Mouse (Mus musculus) limb, embryonic 13.5 days (tissue): ENCODE measurements around the gene Adam15. TPM values are rescaled to one million over a fixed set of nuclear protein-coding genes. Genes with fewer than 3 reads are reported as not detected.

Source experiments
- ATAC-seq: fragments of 200-750 bp; cut with Nextera tagmentation; 2 replicates; pipeline ENCODE4 v1.8.0; 2017; ENCODE audit warnings: low read depth, moderate number of reproducible peaks, moderate TSS enrichment; ENCODE audit not compliant: low FRiP score
- H3K27ac ChIP-seq: fragments of 300-500 bp; sonication (generic); 2 replicates; pipeline ENCODE4 v1.5.1; 2015; ENCODE audit warnings: inconsistent platforms, mild to moderate bottlenecking, moderate library complexity
- H3K27me3 ChIP-seq: fragments of 300-500 bp; sonication (generic); 2 replicates; pipeline ENCODE4 v1.6.1; 2015; ENCODE audit warnings: mild to moderate bottlenecking, inconsistent platforms
- H3K36me3 ChIP-seq: fragments of 300-500 bp; sonication (generic); 2 replicates; pipeline ENCODE4 v1.6.1; 2015; ENCODE audit warnings: inconsistent platforms, mild to moderate bottlenecking, moderate library complexity
- H3K4me1 ChIP-seq: fragments of 300-500 bp; sonication (generic); 2 replicates; pipeline ENCODE4 v1.6.1; 2015; ENCODE audit warnings: inconsistent platforms
- H3K4me2 ChIP-seq: fragments of 300-500 bp; sonication (generic); replicated peaks from 2 replicates; pipeline ENCODE4 v1.6.1; 2015; ENCODE audit warnings: inconsistent platforms, mild to moderate bottlenecking, moderate library complexity
- H3K4me3 ChIP-seq: fragments of 300-500 bp; sonication (generic); 2 replicates; pipeline ENCODE4 v1.5.1; 2015; ENCODE audit warnings: moderate library complexity, mild to moderate bottlenecking, inconsistent platforms
- H3K9ac ChIP-seq: fragments of 300-500 bp; sonication (generic); 2 replicates; pipeline ENCODE4 v1.6.1; 2015; ENCODE audit warnings: mild to moderate bottlenecking, inconsistent platforms
- H3K9me3 ChIP-seq: fragments of 300-500 bp; sonication (generic); 2 replicates; pipeline ENCODE4 v1.6.1; 2016; ENCODE audit warnings: inconsistent platforms
- WGBS: fragments of 180-500 bp; shearing (Covaris S2); methylation state at CpG from one replicate; pipeline ENCODE4 v1.1.7; 2015; 5-methylcytosine and 5-hydroxymethylcytosine counted together
- polyA plus RNA-seq: library from polyadenylated mRNA; unstranded; fragments of >200 nt; fragmentation: Nextera tagmentation; extraction: Ambion mirVana; gene quantifications from 2 replicates; pipeline ENCODE4 v1.2.1, GENCODE M21; 2015

Adam15 gene
- polyA plus RNA-seq, 1 experiment from 2014 or later: 52.2 TPM

GRCm38 (mm10) chr3:89381233-89381632, 31.4 kb upstream of the Adam15 start:
- 79% methylated on average over 11 of the region's 11 CpGs for WGBS
- H3K4me3 ChIP-seq: no peak overlapping the region
- H3K4me1 ChIP-seq: peaks cover 29% of the 10 kb centered on the region
- no peaks in the 10 kb centered on the region for H3K36me3 ChIP-seq
- H3K27me3 ChIP-seq: no peaks in the 10 kb centered on the region
- no peak overlapping the region for H3K9ac ChIP-seq
- no peak for ATAC-seq
- no peak overlapping the region for H3K27ac ChIP-seq
- no peak overlapping the region for H3K4me2 ChIP-seq
- no peaks in the 10 kb centered on the region for H3K9me3 ChIP-seq

- 90% methylated on average over 18 of the region's 18 CpGs for WGBS
Measured at GRCm38 (mm10) chr3:89380711-89381110, 30.9 kb upstream of the Adam15 start.

DNA sequence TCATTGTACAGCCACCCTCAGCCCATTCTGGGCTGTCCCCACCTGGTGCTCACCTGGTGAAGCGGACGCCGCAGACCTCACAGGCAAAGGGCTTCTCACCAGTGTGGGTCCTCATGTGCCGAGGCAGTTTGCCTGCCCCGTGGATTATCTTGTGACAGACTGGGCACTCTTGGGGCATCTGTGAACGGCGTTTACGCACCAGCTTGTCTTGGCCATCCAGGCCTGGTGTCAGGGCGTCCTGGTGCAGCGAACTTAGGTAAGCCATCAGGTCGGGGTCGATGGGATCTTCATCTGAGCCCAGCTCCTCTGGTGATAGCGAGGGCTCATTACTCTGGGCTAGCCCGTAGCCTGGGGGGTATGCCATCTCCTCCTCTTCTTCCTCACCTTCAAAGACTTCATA, 30.5 kb upstream of the Adam15 start:
- Histone ChIP-seq H3K4me2 (no peak overlapping the region), H3K4me1 (peaks cover 25% of the 10 kb centered on the region), H3K9me3 (no peaks in the 10 kb centered on the region), H3K27ac (no peak overlapping the region; the same call in 1 of the 2 replicates), H3K4me3 (no peak overlapping the region), H3K9ac (no peak overlapping the region), H3K27me3 (no peaks in the 10 kb centered on the region), H3K36me3 (no peaks in the 10 kb centered on the region)
- ATAC-seq: no peak
- 92% methylated on average over 14 of the region's 14 CpGs for WGBS

More at GRCm38 (mm10) chr3:89380711-89381110, 30.9 kb upstream of the Adam15 start:
- Histone ChIP-seq H3K27me3 (no peaks in the 10 kb centered on the region), H3K9ac (no peak overlapping the region), H3K27ac (no peak overlapping the region), H3K36me3 (no peaks in the 10 kb centered on the region), H3K4me1 (peaks cover 29% of the 10 kb centered on the region), H3K4me3 (no peak overlapping the region), H3K4me2 (no peak overlapping the region), H3K9me3 (no peaks in the 10 kb centered on the region)
- no peak for ATAC-seq

DNA sequence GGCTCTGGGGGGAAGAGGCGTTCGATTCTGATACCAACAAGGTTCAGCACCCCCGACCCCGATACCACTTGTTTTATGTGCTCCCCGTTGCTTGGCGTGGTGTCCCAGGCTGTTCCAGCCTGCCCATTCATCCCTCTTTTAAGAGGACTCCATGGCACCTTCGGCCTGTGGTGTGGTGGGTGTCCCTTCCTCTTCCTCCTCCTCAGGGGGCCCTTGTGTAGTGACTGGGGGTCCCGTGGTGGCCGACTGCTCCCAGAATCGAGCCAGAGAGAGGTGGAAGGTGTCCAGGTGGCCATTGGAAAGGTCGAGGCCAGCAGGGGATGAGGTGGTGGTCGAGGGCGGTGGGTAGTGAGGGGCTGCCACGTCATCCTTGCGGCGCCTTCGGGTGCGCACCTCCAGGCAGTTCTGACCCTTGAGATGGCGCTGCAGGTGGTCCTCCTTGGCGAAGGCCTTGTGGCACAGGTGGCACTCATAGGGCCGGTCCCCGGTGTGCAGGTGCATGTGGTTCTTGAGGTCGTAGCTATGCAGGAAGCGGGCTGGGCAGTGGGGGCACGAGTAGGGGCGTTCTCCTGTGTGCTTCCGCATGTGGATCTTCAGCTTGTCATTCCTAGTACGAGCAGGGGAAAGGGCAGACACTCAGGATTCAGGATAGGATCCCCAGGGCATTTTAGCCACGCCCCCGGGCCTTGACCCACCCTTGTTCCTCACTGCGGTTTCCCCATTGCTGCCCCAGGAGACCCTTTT, 29.8 kb upstream of the Adam15 start:
- Histone ChIP-seq H3K9ac (no peak overlapping the region), H3K9me3 (no peaks in the 10 kb centered on the region), H3K36me3 (no peaks in the 10 kb centered on the region), H3K27ac (no peak overlapping the region), H3K4me3 (no peak overlapping the region; the same call in 1 of the 2 replicates), H3K27me3 (no peaks in the 10 kb centered on the region), H3K4me1 (peaks cover 17% of the 10 kb centered on the region), H3K4me2 (peak overlapping the region; percentile 80; the same call in 1 of the 2 replicates)
- 88% methylated on average over 31 of the region's 31 CpGs for whole genome bisulfite sequencing
- ATAC-seq: no peak

GRCm38 (mm10) chr3:89378394-89379067, 28.7 kb upstream of the Adam15 start:
- 1% methylated on average over 29 of the region's 29 CpGs for WGBS
- peak; percentile 90 for ATAC-seq
- Histone ChIP-seq H3K4me1 (peaks cover 12% of the 10 kb centered on the region), H3K36me3 (no peaks in the 10 kb centered on the region), H3K27ac (peak overlapping the region; percentile 28; the same call in 1 of the 2 replicates), H3K9ac (peak overlapping the region; percentile 72), H3K27me3 (no peaks in the 10 kb centered on the region), H3K4me2 (peak overlapping the region; percentile 80), H3K4me3 (peak overlapping the region; percentile 61), H3K9me3 (no peaks in the 10 kb centered on the region)

GRCm38 (mm10) chr3:89377831-89378230, 28.0 kb upstream of the Adam15 start:
- Histone ChIP-seq H3K9ac (no peak overlapping the region), H3K4me3 (peak overlapping the region; percentile 61), H3K4me1 (peaks cover 12% of the 10 kb centered on the region), H3K9me3 (no peaks in the 10 kb centered on the region), H3K4me2 (peak overlapping the region; percentile 80), H3K36me3 (no peaks in the 10 kb centered on the region), H3K27ac (peak overlapping the region; percentile 28; the same call in 1 of the 2 replicates), H3K27me3 (no peaks in the 10 kb centered on the region)
- WGBS: 71% methylated on average over 4 of the region's 4 CpGs
- ATAC-seq: peak; percentile 18; the same call in 1 of the 2 replicates

- Histone ChIP-seq H3K27me3 (no peaks in the 10 kb centered on the region), H3K36me3 (no peaks in the 10 kb centered on the region), H3K9me3 (no peaks in the 10 kb centered on the region), H3K4me2 (no peak overlapping the region), H3K27ac (no peak overlapping the region), H3K4me3 (no peak overlapping the region), H3K9ac (no peak overlapping the region), H3K4me1 (peaks cover 7% of the 10 kb centered on the region)
- no peak for ATAC-seq
- WGBS: 44% methylated on average over 5 of the region's 5 CpGs
Measured at GRCm38 (mm10) chr3:89373581-89374231, 23.9 kb upstream of the Adam15 start.

GRCm38 (mm10) chr3:89367338-89367737, 17.5 kb upstream of the Adam15 start:
- H3K36me3 ChIP-seq: no peaks in the 10 kb centered on the region
- H3K27ac ChIP-seq: no peak overlapping the region
- 60% methylated on average over 11 of the region's 11 CpGs for WGBS
- H3K9ac ChIP-seq: no peak overlapping the region
- H3K9me3 ChIP-seq: no peaks in the 10 kb centered on the region
- no peak for ATAC-seq
- H3K4me3 ChIP-seq: no peak overlapping the region
- no peak overlapping the region for H3K4me2 ChIP-seq
- H3K4me1 ChIP-seq: 0 out of 2 replicates have a peak, but pooled peaks cover 12% of the 10 kb centered on the region
- H3K27me3 ChIP-seq: no peaks in the 10 kb centered on the region

DNA sequence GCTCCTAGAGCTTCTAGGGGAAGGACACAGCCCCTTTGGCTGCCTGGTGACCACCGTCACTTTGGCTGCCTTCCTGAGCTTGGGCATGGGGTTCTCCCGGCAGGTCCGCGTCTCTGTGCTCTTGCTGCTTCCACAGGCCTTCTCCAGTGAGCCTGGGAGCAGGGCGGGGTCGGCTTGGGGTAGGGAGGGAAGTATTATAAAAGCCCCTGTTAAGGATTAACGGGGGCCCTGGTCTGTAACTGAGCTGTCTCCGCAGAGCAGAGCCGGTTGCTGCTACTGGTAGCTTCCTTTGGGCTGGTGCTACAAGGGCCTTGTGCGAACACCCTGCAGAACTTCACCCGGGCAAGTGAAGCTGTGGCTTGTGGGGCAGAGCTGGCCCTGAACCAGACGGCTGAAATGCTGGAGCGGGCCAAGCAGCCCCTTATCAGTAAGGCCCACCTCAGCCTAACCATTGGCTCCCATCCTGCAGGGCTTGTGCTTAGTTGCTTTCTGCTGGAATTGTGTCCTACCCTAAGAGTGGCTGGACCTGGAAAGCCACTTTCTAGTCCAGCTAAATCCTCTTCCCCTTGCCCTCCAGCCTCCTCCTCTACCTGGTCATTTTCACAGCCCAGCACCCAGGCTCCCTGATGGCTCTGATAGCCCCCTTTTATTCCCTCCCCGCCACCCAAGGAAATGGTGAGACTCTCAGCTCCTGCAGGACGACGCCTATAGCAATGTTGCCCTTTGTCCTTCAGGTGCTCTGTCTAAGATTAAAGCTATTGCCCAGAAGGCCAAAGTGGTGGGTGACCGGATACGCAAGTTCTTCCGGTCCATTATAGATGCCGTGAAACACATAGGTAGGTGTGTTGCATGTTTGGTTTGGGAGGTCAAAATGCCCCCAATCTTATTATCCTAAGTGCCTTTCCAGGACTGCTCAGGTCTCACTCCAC, 16.0 kb upstream of the Adam15 start:
- no peaks in the 10 kb centered on the region for H3K27me3 ChIP-seq
- no peak overlapping the region for H3K27ac ChIP-seq
- H3K36me3 ChIP-seq: no peaks in the 10 kb centered on the region
- ATAC-seq: no peak
- 0 out of 2 replicates have a peak, but pooled peaks cover 12% of the 10 kb centered on the region for H3K4me1 ChIP-seq
- WGBS: 65% methylated on average over 20 of the region's 20 CpGs
- H3K9me3 ChIP-seq: no peaks in the 10 kb centered on the region
- no peak overlapping the region for H3K4me2 ChIP-seq
- no peak overlapping the region for H3K4me3 ChIP-seq
- 0 out of 2 replicates have a peak overlapping the region, but pooled peaks have one; percentile 25 for H3K9ac ChIP-seq

DNA sequence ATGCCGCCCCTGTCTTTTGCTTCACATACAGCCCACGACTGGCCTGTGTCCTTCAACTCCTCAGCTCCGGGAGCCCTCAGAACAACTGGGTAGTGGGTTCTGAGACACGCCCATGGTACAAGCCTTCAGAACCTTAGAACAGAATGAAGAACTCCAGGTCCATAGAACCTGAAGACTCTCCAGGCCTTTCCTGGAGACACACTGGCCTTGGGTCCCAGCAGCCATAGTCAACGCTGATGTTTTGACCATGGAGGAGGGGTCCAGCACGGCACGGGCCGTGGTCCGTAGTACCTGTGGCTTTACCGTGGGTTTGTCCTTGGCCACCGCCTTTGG, 15.3 kb upstream of the Adam15 start, which contains the start of gene Dcst1:
TSS of gene Dcst1 (minus strand) at position 101 of the 333 bp plus-strand sequence.
- no peak for ATAC-seq
- H3K9ac ChIP-seq: 0 out of 2 replicates have a peak within 1 kb of the TSS, but pooled peaks have one; percentile 25
- H3K9me3 ChIP-seq: no peaks in the 10 kb centered on the region
- no peaks in the 10 kb centered on the region for H3K36me3 ChIP-seq
- H3K27ac ChIP-seq: no peak within 1 kb of the TSS
- WGBS: 90% methylated on average over 11 of the region's 11 CpGs
- H3K27me3 ChIP-seq: no peaks in the 10 kb centered on the region
- H3K4me2 ChIP-seq: no peak within 1 kb of the TSS
- 0 out of 2 replicates have a peak, but pooled peaks cover 12% of the 10 kb centered on the region for H3K4me1 ChIP-seq
- no peak within 1 kb of the TSS for H3K4me3 ChIP-seq

GRCm38 (mm10) chr3:89364631-89365030, 14.8 kb upstream of the Adam15 start:
- H3K9me3 ChIP-seq: no peaks in the 10 kb centered on the region
- no peaks in the 10 kb centered on the region for H3K27me3 ChIP-seq
- no peaks in the 10 kb centered on the region for H3K36me3 ChIP-seq
- no peak overlapping the region for H3K4me2 ChIP-seq
- no peak for ATAC-seq
- no peak overlapping the region for H3K27ac ChIP-seq
- H3K4me1 ChIP-seq: 0 out of 2 replicates have a peak, but pooled peaks cover 12% of the 10 kb centered on the region
- WGBS: 71% methylated on average over 8 of the region's 8 CpGs
- no peak overlapping the region for H3K4me3 ChIP-seq
- no peak overlapping the region for H3K9ac ChIP-seq
